Mouse (Mus musculus) heart, embryonic 15.5 days (tissue): ENCODE measurements around the gene Parvg. TPM values are rescaled to one million over a fixed set of nuclear protein-coding genes. Genes with fewer than 3 reads are reported as not detected.

ENCODE experiments used
- ATAC-seq: fragments of 200-750 bp; cut with Nextera tagmentation; replicated peaks from 2 replicates; pipeline ENCODE4 v1.8.0; 2017; ENCODE audit warnings: low read depth, moderate TSS enrichment; ENCODE audit not compliant: insufficient number of reproducible peaks, insufficient read depth, low FRiP score
- H3K27ac ChIP-seq: fragments of 300-500 bp; sonication (generic); 2 replicates; pipeline ENCODE4 v1.5.1; 2015; ENCODE audit warnings: mild to moderate bottlenecking, inconsistent platforms
- H3K27me3 ChIP-seq: fragments of 300-500 bp; sonication (generic); 2 replicates; pipeline ENCODE4 v1.6.1; 2015; ENCODE audit warnings: inconsistent platforms
- H3K36me3 ChIP-seq: fragments of 300-500 bp; sonication (generic); 2 replicates; pipeline ENCODE4 v1.6.1; 2015; ENCODE audit warnings: mild to moderate bottlenecking, inconsistent platforms
- H3K4me1 ChIP-seq: fragments of 300-500 bp; sonication (generic); replicated peaks from 2 replicates; pipeline ENCODE4 v1.6.1; 2015; ENCODE audit warnings: inconsistent platforms
- H3K4me2 ChIP-seq: fragments of 300-500 bp; sonication (generic); 2 replicates; pipeline ENCODE4 v1.6.1; 2015; ENCODE audit warnings: inconsistent platforms, mild to moderate bottlenecking, moderate library complexity
- H3K4me3 ChIP-seq: fragments of 300-500 bp; sonication (generic); 2 replicates; pipeline ENCODE4 v1.5.1; 2015; ENCODE audit warnings: mild to moderate bottlenecking, inconsistent platforms
- H3K9ac ChIP-seq: fragments of 300-500 bp; sonication (generic); 2 replicates; pipeline ENCODE4 v1.6.1; 2015; ENCODE audit warnings: mild to moderate bottlenecking, inconsistent platforms
- H3K9me3 ChIP-seq: fragments of 300-500 bp; sonication (generic); replicated peaks from 2 replicates; pipeline ENCODE4 v1.6.1; 2016; ENCODE audit warnings: inconsistent platforms
- WGBS: fragments of 180-500 bp; shearing (Covaris S2); methylation state at CpG from one replicate; pipeline ENCODE4 v1.1.7; 2015; ENCODE audit warnings: mixed read lengths; 5-methylcytosine and 5-hydroxymethylcytosine counted together
- polyA plus RNA-seq: library from polyadenylated mRNA; unstranded; fragments of >200 nt; fragmentation: Nextera tagmentation; extraction: Ambion mirVana; gene quantifications from 2 replicates; pipeline ENCODE4 v1.2.1, GENCODE M21; 2015

The Parvg gene
- polyA plus RNA-seq, 1 experiment from 2014 or later: 1.7 TPM

DNA sequence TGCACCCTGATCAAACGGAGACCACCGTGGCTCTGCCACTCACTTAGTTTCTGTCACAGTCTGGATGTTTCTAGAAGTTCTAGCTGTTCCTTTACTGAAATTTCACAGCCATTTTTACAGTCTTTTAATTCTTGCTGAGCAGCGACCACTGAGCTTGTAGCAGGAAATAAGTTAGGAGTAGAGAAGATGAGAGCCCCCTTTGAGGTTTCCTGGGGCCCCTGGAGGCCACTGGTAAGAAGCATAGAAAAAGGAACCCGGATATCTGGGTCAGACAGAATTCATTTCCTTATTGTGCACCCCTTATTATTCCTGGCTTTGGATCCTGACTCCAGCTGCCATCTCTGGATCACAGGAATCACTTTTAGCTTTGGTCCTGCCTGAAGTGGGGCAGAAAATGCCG, 31.3 kb downstream of the Parvg start:
- Histone ChIP-seq H3K27ac (no peak overlapping the region), H3K9ac (no peak overlapping the region), H3K9me3 (no peaks in the 10 kb centered on the region), H3K4me1 (peaks cover 12% of the 10 kb centered on the region), H3K4me3 (no peak overlapping the region), H3K36me3 (no peaks in the 10 kb centered on the region), H3K4me2 (no peak overlapping the region), H3K27me3 (peaks cover 4% of the 10 kb centered on the region; the same call in 1 of the 2 replicates)
- 72% methylated on average over 5 of the region's 5 CpGs for WGBS
- ATAC-seq: no peak

- H3K27ac ChIP-seq: no peak overlapping the region
- no peak overlapping the region for H3K4me3 ChIP-seq
- peaks cover 17% of the 10 kb centered on the region for H3K4me1 ChIP-seq
- WGBS: 77% methylated on average over 3 of the region's 3 CpGs
- H3K36me3 ChIP-seq: no peaks in the 10 kb centered on the region
- H3K4me2 ChIP-seq: no peak overlapping the region
- no peaks in the 10 kb centered on the region for H3K27me3 ChIP-seq
- H3K9me3 ChIP-seq: no peaks in the 10 kb centered on the region
- no peak overlapping the region for H3K9ac ChIP-seq
- ATAC-seq: no peak
Measured at GRCm38 (mm10) chr15:84364746-84365145, 40.9 kb downstream of the Parvg start.

GRCm38 (mm10) chr15:84365675-84366381, 42.0 kb downstream of the Parvg start:
- WGBS: 52% methylated on average over 17 of the region's 17 CpGs
- Histone ChIP-seq H3K27ac (no peak overlapping the region), H3K9ac (no peak overlapping the region), H3K4me1 (peaks cover 8% of the 10 kb centered on the region), H3K27me3 (no peaks in the 10 kb centered on the region), H3K4me3 (no peak overlapping the region), H3K4me2 (no peak overlapping the region), H3K36me3 (no peaks in the 10 kb centered on the region), H3K9me3 (no peaks in the 10 kb centered on the region)
- ATAC-seq: no peak

DNA sequence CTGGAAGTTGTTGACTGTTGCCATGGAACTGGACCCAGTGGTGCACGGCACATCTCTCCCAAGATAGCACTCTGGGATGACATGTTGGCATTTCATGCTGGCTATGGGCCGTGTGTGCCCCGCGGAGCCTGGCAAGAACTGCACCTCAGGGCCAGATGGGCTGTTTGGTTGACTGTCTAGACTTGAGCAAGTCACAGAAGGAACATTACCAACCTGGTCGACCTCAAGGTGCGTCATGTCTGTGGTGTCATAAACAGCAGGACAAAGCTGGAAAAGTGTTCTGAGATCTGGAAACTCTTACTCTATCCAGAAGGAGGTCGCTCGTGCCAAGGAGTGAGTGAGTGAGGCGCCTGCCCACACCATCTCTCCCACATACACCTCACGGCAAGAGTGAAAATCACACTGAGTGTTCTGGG, 42.8 kb downstream of the Parvg start:
- no peaks in the 10 kb centered on the region for H3K36me3 ChIP-seq
- no peaks in the 10 kb centered on the region for H3K9me3 ChIP-seq
- no peak for ATAC-seq
- H3K4me1 ChIP-seq: 0 out of 2 replicates have a peak, but pooled peaks cover 7% of the 10 kb centered on the region
- no peak overlapping the region for H3K27ac ChIP-seq
- 77% methylated on average over 10 of the region's 10 CpGs for WGBS
- H3K4me2 ChIP-seq: no peak overlapping the region
- H3K9ac ChIP-seq: no peak overlapping the region
- no peak overlapping the region for H3K4me3 ChIP-seq
- no peaks in the 10 kb centered on the region for H3K27me3 ChIP-seq

DNA sequence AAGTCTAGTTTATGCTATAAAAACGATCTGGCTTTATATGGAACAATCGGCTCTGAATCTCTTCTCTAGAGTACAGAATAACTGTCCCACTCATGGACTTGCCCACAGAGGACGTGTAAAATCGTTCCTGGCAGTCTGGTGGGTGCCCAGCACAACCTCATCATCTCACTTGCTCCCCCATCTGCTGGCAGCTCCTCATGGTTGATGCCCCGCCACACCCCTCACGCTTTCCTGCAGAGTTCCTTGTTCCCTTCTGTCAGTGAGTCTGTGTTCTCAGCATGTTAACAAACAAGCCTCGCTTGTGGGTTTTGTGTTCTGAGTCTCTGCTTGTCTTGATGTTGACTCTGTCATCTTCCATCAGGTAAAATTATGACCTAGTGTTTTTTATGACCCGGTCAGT, 43.6 kb downstream of the Parvg start:
- H3K9me3 ChIP-seq: no peaks in the 10 kb centered on the region
- no peak for ATAC-seq
- H3K9ac ChIP-seq: no peak overlapping the region

GRCm38 (mm10) chr15:84372801-84373200, 49.0 kb downstream of the Parvg start:
- Histone ChIP-seq H3K9ac (no peak overlapping the region), H3K27me3 (no peaks in the 10 kb centered on the region), H3K36me3 (no peaks in the 10 kb centered on the region), H3K27ac (no peak overlapping the region), H3K4me2 (no peak overlapping the region), H3K4me3 (no peak overlapping the region), H3K4me1 (no peaks in the 10 kb centered on the region), H3K9me3 (0 out of 2 replicates have a peak, but pooled peaks cover 3% of the 10 kb centered on the region)
- WGBS: 67% methylated on average over 5 of the region's 5 CpGs
- no peak for ATAC-seq

More for the DNA sequence above, 43.6 kb downstream of the Parvg start:
- no peaks in the 10 kb centered on the region for H3K36me3 ChIP-seq
- no peaks in the 10 kb centered on the region for H3K27me3 ChIP-seq
- no peak overlapping the region for H3K4me3 ChIP-seq
- 72% methylated on average over 8 of the region's 8 CpGs for WGBS
- H3K4me2 ChIP-seq: no peak overlapping the region
- H3K4me1 ChIP-seq: 0 out of 2 replicates have a peak, but pooled peaks cover 7% of the 10 kb centered on the region
- no peak overlapping the region for H3K27ac ChIP-seq

GRCm38 (mm10) chr15:84378734-84379133, 54.9 kb downstream of the Parvg start:
- no peak overlapping the region for H3K4me2 ChIP-seq
- H3K4me1 ChIP-seq: no peaks in the 10 kb centered on the region
- no peak overlapping the region for H3K4me3 ChIP-seq
- H3K27ac ChIP-seq: no peak overlapping the region
- H3K9me3 ChIP-seq: 0 out of 2 replicates have a peak, but pooled peaks cover 3% of the 10 kb centered on the region
- 80% methylated on average over 9 of the region's 9 CpGs for WGBS
- H3K27me3 ChIP-seq: no peaks in the 10 kb centered on the region
- no peak overlapping the region for H3K9ac ChIP-seq
- no peaks in the 10 kb centered on the region for H3K36me3 ChIP-seq
- no peak for ATAC-seq

GRCm38 (mm10) chr15:84380181-84380580, 56.4 kb downstream of the Parvg start:
- Histone ChIP-seq H3K27ac (no peak overlapping the region), H3K9ac (no peak overlapping the region), H3K36me3 (no peaks in the 10 kb centered on the region), H3K27me3 (no peaks in the 10 kb centered on the region), H3K4me1 (no peaks in the 10 kb centered on the region), H3K4me3 (no peak overlapping the region), H3K9me3 (0 out of 2 replicates have a peak, but pooled peaks cover 3% of the 10 kb centered on the region), H3K4me2 (no peak overlapping the region)
- 63% methylated on average over 10 of the region's 10 CpGs for WGBS
- no peak for ATAC-seq

- WGBS: 89% methylated on average over 9 of the region's 9 CpGs
- no peak for ATAC-seq
- Histone ChIP-seq H3K9me3 (peaks cover 10% of the 10 kb centered on the region; the same call in 1 of the 2 replicates), H3K27ac (no peak overlapping the region), H3K4me2 (no peak overlapping the region), H3K9ac (no peak overlapping the region), H3K27me3 (no peaks in the 10 kb centered on the region), H3K4me3 (no peak overlapping the region), H3K36me3 (no peaks in the 10 kb centered on the region), H3K4me1 (no peaks in the 10 kb centered on the region)
Measured at GRCm38 (mm10) chr15:84384066-84384465, 60.2 kb downstream of the Parvg start.

- no peaks in the 10 kb centered on the region for H3K4me1 ChIP-seq
- ATAC-seq: no peak
- H3K9me3 ChIP-seq: peaks cover 10% of the 10 kb centered on the region; the same call in 1 of the 2 replicates
- H3K27ac ChIP-seq: no peak overlapping the region
- no peaks in the 10 kb centered on the region for H3K27me3 ChIP-seq
- H3K36me3 ChIP-seq: no peaks in the 10 kb centered on the region
- no peak overlapping the region for H3K4me2 ChIP-seq
- H3K9ac ChIP-seq: no peak overlapping the region
- no peak overlapping the region for H3K4me3 ChIP-seq
- 85% methylated on average over 8 of the region's 8 CpGs for WGBS
Measured at GRCm38 (mm10) chr15:84385995-84386565, 62.3 kb downstream of the Parvg start.

- Histone ChIP-seq H3K4me3 (no peak overlapping the region), H3K27ac (no peak overlapping the region), H3K9ac (no peak overlapping the region), H3K27me3 (no peaks in the 10 kb centered on the region), H3K36me3 (no peaks in the 10 kb centered on the region), H3K4me1 (no peaks in the 10 kb centered on the region), H3K4me2 (no peak overlapping the region), H3K9me3 (peaks cover 10% of the 10 kb centered on the region; the same call in 1 of the 2 replicates)
- WGBS: 76% methylated on average over 8 of the region's 8 CpGs
- ATAC-seq: no peak
Measured at GRCm38 (mm10) chr15:84388698-84389131, 64.9 kb downstream of the Parvg start.
